Mouse (Mus musculus) G1E (cell line): ENCODE data around the gene Cadm1. TPM values are rescaled to one million over a fixed set of nuclear protein-coding genes. Genes with fewer than 3 reads are reported as not detected.

Experiments
- ATAC-seq: 2 replicates; pipeline ENCODE4 v1.8.0; 2016; ENCODE audit warnings: mild to moderate bottlenecking; ENCODE audit not compliant: insufficient number of reproducible peaks, poor library complexity, low FRiP score, severe bottlenecking; ENCODE audit errors: extremely low read depth
- DNase-seq: peaks from one replicate; pipeline ENCODE4 v3.0.0; 2012; ENCODE audit warnings: low spot score
- H3K27me3 ChIP-seq: 2 replicates; pipeline ENCODE4 v1.6.1; 2012; ENCODE audit warnings: mild to moderate bottlenecking, low read length, inconsistent platforms; ENCODE audit not compliant: insufficient read depth
- H3K36me3 ChIP-seq: replicated peaks from 2 replicates; pipeline ENCODE3; 2012; ENCODE audit warnings: mild to moderate bottlenecking, inconsistent platforms
- H3K4me1 ChIP-seq: 2 replicates; pipeline ENCODE4 v1.6.1; 2012; ENCODE audit warnings: low read depth, low read length, inconsistent platforms, mixed read lengths; ENCODE audit not compliant: insufficient read depth
- H3K4me3 ChIP-seq: 2 replicates; pipeline ENCODE4 v1.5.1; 2012; ENCODE audit warnings: low read depth, mild to moderate bottlenecking, inconsistent platforms, low read length, moderate library complexity, mixed read lengths
- H3K9me3 ChIP-seq: replicated peaks from 2 replicates; pipeline ENCODE4 v1.6.1; 2012; ENCODE audit warnings: inconsistent platforms
- CTCF ChIP-seq: IDR thresholded peaks from 2 replicates; pipeline ENCODE4 v1.5.1; 2012; ENCODE audit warnings: low read depth, low read length, inconsistent platforms, mixed read lengths
- GATA1 ChIP-seq: IDR thresholded peaks from 2 replicates; pipeline ENCODE4 v1.6.1; 2012; ENCODE audit warnings: borderline replicate concordance, low read length, inconsistent platforms, mixed read lengths
- GATA2 ChIP-seq: IDR thresholded peaks from 2 replicates; pipeline ENCODE4 v1.6.1; 2012; ENCODE audit warnings: low read depth, low read length, inconsistent platforms, borderline replicate concordance
- POLR2AphosphoS5 ChIP-seq: IDR thresholded peaks from 2 replicates; pipeline ENCODE4 v1.6.1; 2012; ENCODE audit warnings: low read depth, low read length, inconsistent platforms; ENCODE audit not compliant: insufficient replicate concordance
- TAL1 ChIP-seq: conservative IDR thresholded peaks from 2 replicates; pipeline ENCODE4 v1.6.1; 2012; ENCODE audit warnings: low read depth, low read length, inconsistent platforms, mixed read lengths
- polyA plus RNA-seq: library from polyadenylated mRNA; stranded (reverse); fragments of >175 nt; gene quantifications from 2 replicates; pipeline ENCODE4 v1.2.3, GENCODE M21; 2012
- total RNA-seq, 2 experiments: library from RNA; stranded (forward) in 1 of 2; stranded (reverse) in 1 of 2; fragments of 200-1000 nt in 1 of 2; fragments of >200 nt in 1 of 2; fragmentation: Nextera tagmentation in 1 of 2; gene quantifications; 2 replicates each; pipeline ENCODE4 v1.2.3; 2014 to 2017

Gene Cadm1
- total and polyA plus RNA-seq, 3 experiments = 0.38 TPM; not detected in 2

DNA sequence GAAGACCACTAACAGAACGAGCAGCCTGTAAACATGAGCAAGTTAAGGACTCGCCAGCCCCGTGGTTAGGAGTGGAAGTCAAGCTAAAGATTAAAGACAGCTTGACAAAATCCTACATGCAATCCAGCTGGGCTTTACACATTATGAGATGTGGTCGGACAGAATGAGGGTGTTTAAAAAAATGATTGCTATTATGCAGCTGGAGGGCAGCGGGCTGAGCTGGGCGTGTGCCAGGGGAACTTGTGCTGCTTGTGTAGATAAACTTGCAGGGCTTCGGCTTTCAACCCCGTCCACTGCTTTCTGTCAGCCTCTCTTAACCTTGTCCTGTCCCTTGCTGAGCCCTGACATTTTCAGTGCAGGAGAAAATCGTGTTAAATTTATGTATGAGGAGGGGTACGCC lies 158.3 kb downstream of the Cadm1 start:
- no peak for DNase-seq
- no peaks in the 10 kb centered on the region; the same call in 1 of the 2 replicates for H3K27me3 ChIP-seq
- peaks cover 3% of the 10 kb centered on the region for H3K9me3 ChIP-seq
- no peaks in the 10 kb centered on the region for H3K36me3 ChIP-seq
- no peak for ATAC-seq
- H3K4me1 ChIP-seq = no peaks in the 10 kb centered on the region
- TF ChIP-seq TAL1 = no peak
- no peak for TF ChIP-seq CTCF
- TF ChIP-seq GATA2 = no peak
- no peak for TF ChIP-seq GATA1
- TF ChIP-seq POLR2AphosphoS5 = no peak
- H3K4me3 ChIP-seq = no peak overlapping the region

DNA sequence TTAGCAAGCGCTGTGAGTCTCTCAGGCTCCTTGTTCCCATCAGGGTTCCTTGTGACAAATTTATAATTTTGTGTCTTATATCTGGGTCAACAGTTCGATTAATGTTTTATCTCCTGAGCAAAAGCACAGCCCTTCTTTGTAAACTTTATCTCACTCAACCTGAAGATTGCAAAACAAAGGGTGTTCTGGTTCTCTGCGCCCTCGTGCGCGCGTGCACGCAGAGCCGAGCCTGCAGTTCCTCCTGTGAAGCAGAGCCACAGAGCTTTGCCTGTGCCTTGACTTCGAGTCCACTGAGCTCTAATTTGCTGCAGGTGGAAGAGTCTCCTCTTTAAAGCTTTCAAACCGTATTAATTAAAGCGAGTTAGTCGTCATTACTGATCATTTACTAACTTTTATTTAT lies 162.9 kb downstream of the Cadm1 start:
- no peak overlapping the region for H3K4me3 ChIP-seq
- no peak for TF ChIP-seq CTCF
- TF ChIP-seq GATA2 = no peak
- TF ChIP-seq POLR2AphosphoS5 = no peak
- TF ChIP-seq TAL1 = no peak
- TF ChIP-seq GATA1 = no peak
- no peaks in the 10 kb centered on the region for H3K36me3 ChIP-seq
- H3K27me3 ChIP-seq = no peaks in the 10 kb centered on the region; the same call in 1 of the 2 replicates
- no peaks in the 10 kb centered on the region for H3K4me1 ChIP-seq
- DNase-seq = no peak
- no peak for ATAC-seq
- H3K9me3 ChIP-seq = no peaks in the 10 kb centered on the region; the same call in 1 of the 2 replicates

DNA sequence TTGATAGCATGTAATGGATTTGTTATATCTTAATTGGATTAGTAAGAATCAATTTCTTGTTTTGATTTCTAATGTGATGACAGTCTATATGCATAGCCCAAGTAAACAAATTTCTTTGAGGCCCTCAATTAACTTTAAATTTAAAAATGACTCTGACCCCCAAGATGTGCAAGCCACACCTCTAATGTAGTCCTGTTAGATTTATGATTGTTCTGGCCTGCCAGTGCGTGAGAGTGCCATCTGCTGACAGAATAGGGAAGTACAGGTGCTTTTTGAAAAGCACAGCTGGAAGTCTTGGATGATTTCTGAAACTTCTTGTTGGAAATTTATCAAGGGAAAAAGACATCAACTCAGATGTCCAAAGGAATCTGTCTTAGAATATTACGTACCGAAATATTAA lies 169.1 kb downstream of the Cadm1 start:
- Histone ChIP-seq H3K4me1 (no peaks in the 10 kb centered on the region), H3K27me3 (no peaks in the 10 kb centered on the region), H3K9me3 (0 out of 2 replicates have a peak, but pooled peaks cover 2% of the 10 kb centered on the region), H3K4me3 (no peak overlapping the region), H3K36me3 (no peaks in the 10 kb centered on the region)
- no peak for TF ChIP-seq TAL1
- peak; percentile 17; the same call in 1 of the 2 replicates for TF ChIP-seq CTCF
- no peak for DNase-seq
- no peak; the same call in 1 of the 2 replicates for ATAC-seq

DNA sequence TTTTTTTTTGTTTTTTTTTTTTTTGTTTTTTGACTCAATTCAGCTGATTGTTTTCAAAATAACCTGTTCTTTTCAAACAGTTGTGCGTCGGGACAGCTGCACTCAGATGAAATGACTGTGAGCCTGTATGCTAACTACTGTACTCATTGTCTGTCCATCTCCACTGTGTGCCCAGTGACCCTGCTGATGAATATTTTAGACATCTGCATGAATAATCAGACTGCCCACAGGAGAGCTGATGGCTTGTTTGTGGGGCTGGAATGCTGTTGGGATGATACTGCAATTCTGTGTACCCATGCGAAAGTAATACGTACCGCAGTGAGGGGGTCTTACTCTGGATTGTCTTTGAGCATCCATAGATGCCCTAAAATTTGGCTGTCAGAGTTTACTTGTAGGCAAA lies 170.0 kb downstream of the Cadm1 start:
- 0 out of 2 replicates have a peak, but pooled peaks cover 2% of the 10 kb centered on the region for H3K9me3 ChIP-seq
- no peak for TF ChIP-seq GATA2
- no peak for TF ChIP-seq GATA1
- TF ChIP-seq POLR2AphosphoS5 = no peak
- no peak for TF ChIP-seq TAL1
- no peak for TF ChIP-seq CTCF
- no peaks in the 10 kb centered on the region for H3K27me3 ChIP-seq
- ATAC-seq (no peak), DNase-seq (no peak)
- H3K36me3 ChIP-seq = no peaks in the 10 kb centered on the region
- no peak overlapping the region for H3K4me3 ChIP-seq
- H3K4me1 ChIP-seq = no peaks in the 10 kb centered on the region

DNA sequence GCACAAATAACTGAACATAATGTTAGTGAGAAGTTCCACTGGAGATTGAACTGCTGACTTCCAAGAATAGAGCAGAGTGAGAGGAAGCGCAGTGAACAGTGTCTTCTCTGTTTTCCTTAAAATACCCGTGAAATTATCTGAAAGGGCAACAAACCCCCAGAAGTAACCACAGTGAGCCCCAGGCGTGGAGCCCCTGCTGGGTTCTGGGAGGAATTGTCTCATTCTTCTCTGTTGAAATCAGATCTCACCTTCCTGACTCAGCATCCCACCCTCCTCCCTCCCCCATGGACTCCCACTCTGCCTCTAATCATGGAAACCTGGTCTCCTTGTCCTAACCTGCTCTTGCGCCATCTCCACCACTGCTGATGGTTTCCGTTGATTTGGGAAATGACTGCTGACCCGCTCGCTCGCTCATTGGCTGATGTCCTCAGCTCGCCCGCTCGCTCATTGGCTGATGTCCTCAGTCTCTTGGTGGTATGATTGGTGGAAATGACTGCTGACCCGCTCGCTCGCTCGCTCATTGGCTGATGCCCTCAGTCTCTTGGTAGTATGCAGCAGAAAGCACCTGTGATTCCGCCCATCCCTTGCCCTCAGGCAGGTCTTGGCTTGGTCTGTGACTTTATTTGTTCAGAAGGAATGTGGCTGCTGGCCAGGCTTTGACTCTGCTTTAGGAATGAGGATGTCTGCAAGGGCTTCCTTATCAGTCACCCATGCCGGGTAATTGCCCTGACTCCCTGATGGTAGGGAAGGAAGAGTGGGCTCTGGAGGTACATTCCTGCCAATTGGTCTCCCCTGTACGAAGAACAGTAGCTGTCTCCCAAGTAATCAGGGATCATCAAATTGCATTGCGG lies 173.3 kb downstream of the Cadm1 start:
- H3K4me3 ChIP-seq = no peak overlapping the region
- no peaks in the 10 kb centered on the region for H3K27me3 ChIP-seq
- H3K4me1 ChIP-seq = no peaks in the 10 kb centered on the region
- TF ChIP-seq CTCF (no peak), GATA2 (no peak), POLR2AphosphoS5 (no peak), GATA1 (no peak)
- no peak for DNase-seq
- H3K36me3 ChIP-seq = no peaks in the 10 kb centered on the region
- ATAC-seq = no peak
- H3K9me3 ChIP-seq = peaks cover 6% of the 10 kb centered on the region

DNA sequence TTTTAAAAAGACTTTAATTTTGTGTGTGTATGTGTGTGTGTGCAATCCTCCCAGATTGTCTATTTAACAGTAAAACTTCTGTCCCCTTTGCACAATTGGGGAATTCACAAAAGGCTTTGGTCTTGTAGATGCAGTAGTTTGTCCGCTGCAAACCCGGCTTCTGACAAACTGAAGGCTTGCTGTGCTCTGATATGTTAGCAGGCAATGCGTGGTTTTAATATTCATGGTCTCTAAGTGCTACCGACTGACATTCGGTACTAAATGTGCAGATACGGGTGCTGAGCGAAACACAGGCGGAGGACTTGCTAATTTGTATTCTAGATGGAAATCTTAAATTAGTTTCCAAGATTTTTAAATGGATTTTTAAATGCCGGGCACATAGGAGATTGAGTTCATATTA lies 176.4 kb downstream of the Cadm1 start:
- no peaks in the 10 kb centered on the region for H3K4me1 ChIP-seq
- H3K4me3 ChIP-seq = no peak overlapping the region
- TF ChIP-seq CTCF (no peak), GATA2 (no peak)
- no peaks in the 10 kb centered on the region for H3K36me3 ChIP-seq
- ATAC-seq (no peak), DNase-seq (no peak)
- H3K9me3 ChIP-seq = peaks cover 9% of the 10 kb centered on the region
- no peaks in the 10 kb centered on the region for H3K27me3 ChIP-seq

DNA sequence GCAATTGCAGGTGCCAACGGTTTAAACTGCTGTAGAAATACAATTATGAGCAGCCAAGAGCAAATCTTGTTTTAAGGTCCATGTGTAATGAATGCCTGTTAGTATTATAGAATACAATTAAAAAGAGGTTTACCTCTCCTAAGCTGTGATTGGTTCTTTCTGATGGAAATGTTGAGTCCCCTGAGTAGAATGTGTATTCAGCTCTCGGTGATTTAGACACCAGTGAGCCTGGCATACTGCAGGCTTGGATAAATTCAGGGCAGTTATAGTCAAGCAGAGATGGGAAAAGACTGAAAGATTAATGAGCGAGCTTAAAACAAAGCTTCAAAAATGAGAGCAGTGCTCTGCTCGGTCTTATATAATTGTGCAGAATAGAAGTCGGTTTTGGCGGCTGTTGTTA lies 177.4 kb downstream of the Cadm1 start:
- no peaks in the 10 kb centered on the region for H3K27me3 ChIP-seq
- no peaks in the 10 kb centered on the region for H3K36me3 ChIP-seq
- H3K4me1 ChIP-seq = no peaks in the 10 kb centered on the region
- DNase-seq (no peak), ATAC-seq (no peak)
- H3K4me3 ChIP-seq = no peak overlapping the region
- H3K9me3 ChIP-seq = peaks cover 9% of the 10 kb centered on the region
- TF ChIP-seq GATA1 (no peak), TAL1 (no peak), CTCF (no peak), GATA2 (no peak), POLR2AphosphoS5 (no peak)
